Mouse (Mus musculus): ENCODE results near the gene Btc. TPM values are rescaled to one million over a fixed set of nuclear protein-coding genes. Genes with fewer than 3 reads are reported as not detected.

The Btc gene
- polyA plus RNA-seq (2016; fragmentation: Nextera tagmentation; extraction: Ambion mirVana): 0.13 and 0.19 TPM in 2 replicates

DNA sequence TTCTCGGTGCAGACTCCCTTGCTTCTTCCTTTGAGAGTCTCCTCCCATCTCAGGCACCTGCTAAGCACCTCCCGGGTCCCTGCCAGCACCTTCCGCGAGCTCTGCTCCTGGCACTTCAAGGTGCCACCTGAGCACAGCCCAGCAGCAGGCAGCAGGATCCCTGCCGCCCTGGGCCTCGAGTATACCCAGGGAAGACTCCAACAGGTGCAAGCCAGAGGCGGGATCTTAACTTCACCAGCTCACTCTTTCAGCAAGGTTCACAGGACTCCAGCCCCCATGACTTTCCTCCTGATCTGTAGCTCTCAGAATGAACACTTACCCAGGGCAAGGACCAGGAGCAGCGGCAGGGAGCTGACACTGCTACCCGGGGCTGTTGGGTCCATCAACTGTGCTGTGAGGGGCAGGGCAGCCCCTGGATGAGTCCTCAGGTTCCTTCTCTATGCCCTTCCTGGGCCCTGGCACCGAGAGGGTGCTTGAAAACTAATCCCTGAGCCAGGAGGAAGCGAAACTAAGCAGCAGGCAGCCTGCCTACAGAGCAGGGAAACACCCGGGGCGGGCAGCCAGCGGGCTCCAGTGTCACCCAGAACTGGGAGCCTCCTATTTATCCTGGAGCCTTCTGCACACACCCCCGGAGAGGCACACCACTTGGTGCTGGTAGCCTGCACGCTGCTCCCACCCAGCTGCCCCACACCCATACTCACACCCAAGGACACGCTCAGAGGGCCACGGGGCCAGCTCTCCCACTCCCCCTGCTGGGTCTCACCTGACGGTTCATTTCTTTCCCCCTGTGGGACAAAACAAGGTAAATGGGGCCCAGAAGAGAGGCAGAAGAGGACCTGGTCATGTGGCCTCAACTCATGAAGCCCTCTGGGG lies at the start of gene Btc:
Gene Btc (minus strand): TSS at position 656 of the 873 bp plus-strand sequence.
- Histone ChIP-seq H3K4me3 (peak within 1 kb of the TSS; percentile 22), H3K27ac (no peak within 1 kb of the TSS), H3K27me3 (replicated peaks) (no peaks in the 10 kb centered on the region), H3K9ac (0 out of 2 replicates have a peak within 1 kb of the TSS, but pooled peaks have one; percentile 13), H3K4me2 (replicated peaks) (peak within 1 kb of the TSS; percentile 55), H3K9me3 (no peaks in the 10 kb centered on the region), H3K36me3 (no peaks in the 10 kb centered on the region), H3K4me1 (peaks cover 5% of the 10 kb centered on the region; the same call in 1 of the 2 replicates)
- peak; percentile 41; the same call in 1 of the 2 replicates for ATAC-seq (ENCODE audit: low FRiP score, low read depth)
- 18% methylated on average over 19 of the region's 19 CpGs for WGBS

- H3K4me2 ChIP-seq (replicated peaks): no peak overlapping the region
- no peak overlapping the region for H3K9ac ChIP-seq
- 56% methylated on average over 3 of the region's 3 CpGs for WGBS
- no peaks in the 10 kb centered on the region for H3K4me1 ChIP-seq
- no peaks in the 10 kb centered on the region for H3K36me3 ChIP-seq
- H3K9me3 ChIP-seq: no peaks in the 10 kb centered on the region
- H3K27me3 ChIP-seq (replicated peaks): no peaks in the 10 kb centered on the region
- ATAC-seq (ENCODE audit: low FRiP score, low read depth): peak; percentile 48; the same call in 1 of the 2 replicates
- no peak overlapping the region for H3K27ac ChIP-seq
- H3K4me3 ChIP-seq: no peak overlapping the region
Observed at GRCm38 (mm10) chr5:91444981-91445517, 42.3 kb upstream of the Btc start.

DNA sequence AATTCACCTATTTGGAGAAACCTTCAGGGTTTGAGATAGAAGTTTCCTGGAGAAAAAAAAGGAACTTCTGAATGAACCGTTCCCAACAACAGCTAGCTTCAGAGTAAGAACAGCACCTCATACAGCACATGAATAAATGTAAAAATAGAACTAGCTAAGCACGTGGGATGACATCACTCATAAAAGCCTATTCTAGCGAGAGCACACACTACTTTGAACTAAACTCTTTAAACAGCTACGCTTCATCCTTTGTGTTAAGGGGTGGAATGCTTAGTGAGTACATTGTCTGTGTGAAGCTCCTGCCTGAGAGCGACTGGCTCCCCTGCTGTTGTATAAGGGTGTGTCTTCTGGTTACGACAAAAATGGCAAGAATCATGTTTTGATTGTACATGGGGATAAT lies 33.8 kb upstream of the Btc start:
- Histone ChIP-seq H3K4me3 (no peak overlapping the region), H3K27ac (no peak overlapping the region), H3K27me3 (replicated peaks) (no peaks in the 10 kb centered on the region), H3K4me1 (no peaks in the 10 kb centered on the region), H3K9me3 (no peaks in the 10 kb centered on the region), H3K4me2 (replicated peaks) (no peak overlapping the region), H3K9ac (no peak overlapping the region), H3K36me3 (no peaks in the 10 kb centered on the region)
- WGBS: 73% methylated on average over 6 of the region's 6 CpGs
- no peak for ATAC-seq (ENCODE audit: low FRiP score, low read depth)

DNA sequence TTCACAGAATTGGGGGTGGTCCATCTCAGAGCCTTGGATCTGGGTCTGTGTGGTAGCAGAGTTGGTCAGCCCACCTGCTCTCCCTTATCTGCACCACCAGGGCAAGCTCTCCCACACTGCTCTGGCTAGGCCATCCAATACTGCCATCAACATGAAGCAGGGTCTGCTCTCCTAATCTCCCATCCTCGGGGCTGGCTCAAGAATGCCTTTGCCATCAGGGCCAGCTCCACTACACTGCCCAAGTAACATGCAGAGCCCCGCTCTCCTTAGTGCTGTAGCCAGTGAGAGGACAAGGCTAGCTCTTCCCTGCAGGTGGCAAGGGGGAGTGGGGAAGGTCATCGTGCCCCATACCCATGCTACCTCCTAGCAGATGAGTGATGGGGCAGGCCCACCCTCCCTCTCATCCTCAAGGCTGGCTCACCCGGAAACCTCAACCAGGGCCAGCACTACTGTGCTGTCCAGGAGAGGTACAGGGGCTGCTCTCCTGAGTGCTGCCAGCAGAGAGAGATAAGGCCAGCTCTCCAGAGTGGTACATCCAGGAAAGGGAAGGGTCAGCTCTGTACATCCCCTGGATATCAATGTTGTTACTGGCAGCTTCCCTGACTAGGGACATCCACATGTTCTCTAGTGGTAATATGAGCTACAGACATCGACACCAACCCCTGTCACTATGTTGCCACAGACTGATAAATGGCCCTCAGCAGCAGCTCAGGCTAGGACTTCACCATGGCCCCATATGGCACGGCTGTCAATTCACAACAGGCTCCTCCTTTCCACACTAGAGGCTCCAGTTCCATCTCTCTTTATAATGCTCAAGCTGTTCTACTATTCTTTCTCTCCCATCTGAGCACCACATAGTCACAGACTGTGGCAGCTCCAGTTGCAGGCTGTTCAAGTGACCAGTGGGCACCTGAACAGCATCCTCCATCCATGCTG lies 32.2 kb upstream of the Btc start:
- 0 out of 2 replicates have a peak, but pooled peaks have one; percentile 35 for ATAC-seq (ENCODE audit: low FRiP score, low read depth)
- Histone ChIP-seq H3K9ac (no peak overlapping the region), H3K27me3 (replicated peaks) (no peaks in the 10 kb centered on the region), H3K4me3 (no peak overlapping the region), H3K4me1 (no peaks in the 10 kb centered on the region), H3K27ac (no peak overlapping the region), H3K4me2 (replicated peaks) (no peak overlapping the region), H3K9me3 (no peaks in the 10 kb centered on the region), H3K36me3 (no peaks in the 10 kb centered on the region)
- WGBS: 70% methylated on average over 6 of the region's 6 CpGs

DNA sequence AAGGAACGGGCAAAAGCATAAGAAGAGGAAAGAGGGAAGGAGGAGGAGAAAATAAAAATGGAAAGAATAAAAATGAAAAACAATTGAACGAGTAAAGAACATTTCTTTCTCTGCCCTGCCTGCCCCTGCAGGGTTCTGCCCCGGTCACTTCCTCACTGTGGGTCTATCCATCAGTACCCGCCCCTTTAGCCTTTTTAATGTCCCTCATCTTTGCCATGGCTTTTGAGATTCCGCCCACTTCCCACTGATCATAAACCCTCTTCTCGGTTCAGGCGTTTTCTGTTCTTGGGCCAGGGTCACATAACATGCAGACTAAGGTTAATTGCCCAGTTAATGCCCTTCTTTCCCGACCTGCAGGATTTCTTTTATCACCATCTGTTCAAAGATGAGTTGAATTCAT lies 25.8 kb upstream of the Btc start:
- ATAC-seq (ENCODE audit: low FRiP score, low read depth): no peak
- H3K27ac ChIP-seq: no peak overlapping the region
- no peak overlapping the region for H3K4me2 ChIP-seq (replicated peaks)
- no peak overlapping the region for H3K9ac ChIP-seq
- no peaks in the 10 kb centered on the region for H3K27me3 ChIP-seq (replicated peaks)
- H3K4me1 ChIP-seq: no peaks in the 10 kb centered on the region
- H3K36me3 ChIP-seq: no peaks in the 10 kb centered on the region
- no peaks in the 10 kb centered on the region for H3K9me3 ChIP-seq
- WGBS: 28% methylated on average over 8 of the region's 8 CpGs
- H3K4me3 ChIP-seq: no peak overlapping the region

GRCm38 (mm10) chr5:91413814-91414213 lies 11.0 kb upstream of the Btc start:
- H3K4me3 ChIP-seq: no peak overlapping the region
- no peaks in the 10 kb centered on the region for H3K36me3 ChIP-seq
- no peak for ATAC-seq (ENCODE audit: low FRiP score, low read depth)
- H3K27me3 ChIP-seq (replicated peaks): no peaks in the 10 kb centered on the region
- H3K4me1 ChIP-seq: no peaks in the 10 kb centered on the region
- no peak overlapping the region for H3K27ac ChIP-seq
- H3K9me3 ChIP-seq: no peaks in the 10 kb centered on the region
- H3K9ac ChIP-seq: no peak overlapping the region
- WGBS: 89% methylated on average over 8 of the region's 8 CpGs
- H3K4me2 ChIP-seq (replicated peaks): no peak overlapping the region

- peaks cover 5% of the 10 kb centered on the region; the same call in 1 of the 2 replicates for H3K4me1 ChIP-seq
- H3K9ac ChIP-seq: no peak overlapping the region
- no peaks in the 10 kb centered on the region for H3K27me3 ChIP-seq (replicated peaks)
- no peak overlapping the region for H3K4me2 ChIP-seq (replicated peaks)
- no peak overlapping the region for H3K4me3 ChIP-seq
- H3K27ac ChIP-seq: no peak overlapping the region
- WGBS: 85% methylated on average over 5 of the region's 5 CpGs
- no peaks in the 10 kb centered on the region for H3K9me3 ChIP-seq
- no peak for ATAC-seq (ENCODE audit: low FRiP score, low read depth)
- no peaks in the 10 kb centered on the region for H3K36me3 ChIP-seq
Observed at GRCm38 (mm10) chr5:91404263-91404662, 1.5 kb upstream of the Btc start.

DNA sequence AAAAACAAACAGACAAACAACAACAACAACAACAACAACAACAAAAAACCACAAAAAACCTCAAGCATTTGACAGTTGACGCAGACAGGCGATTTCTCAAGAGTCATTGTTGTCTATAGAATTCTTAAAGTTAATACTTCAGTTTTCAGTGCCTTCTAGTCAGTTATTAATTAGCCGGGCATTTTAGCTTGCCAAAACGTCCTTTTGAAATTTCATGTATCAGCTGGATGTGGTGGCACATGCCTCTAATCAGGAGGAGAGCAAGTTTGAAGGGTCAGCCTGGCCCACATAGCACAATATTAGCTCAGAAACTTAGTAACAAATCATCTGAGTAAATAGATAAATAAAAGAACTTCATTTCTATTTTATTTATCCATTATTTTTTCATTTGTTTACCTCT lies 487 bp upstream of the Btc start:
- no peaks in the 10 kb centered on the region for H3K36me3 ChIP-seq
- H3K4me3 ChIP-seq: no peak overlapping the region
- H3K4me1 ChIP-seq: peaks cover 5% of the 10 kb centered on the region; the same call in 1 of the 2 replicates
- no peak overlapping the region for H3K27ac ChIP-seq
- no peak overlapping the region for H3K4me2 ChIP-seq (replicated peaks)
- WGBS: 91% methylated on average over 4 of the region's 4 CpGs
- no peak overlapping the region for H3K9ac ChIP-seq
- no peaks in the 10 kb centered on the region for H3K9me3 ChIP-seq
- no peak for ATAC-seq (ENCODE audit: low FRiP score, low read depth)
- H3K27me3 ChIP-seq (replicated peaks): no peaks in the 10 kb centered on the region

- Histone ChIP-seq H3K4me3 (no peak overlapping the region), H3K4me1 (peaks cover 5% of the 10 kb centered on the region; the same call in 1 of the 2 replicates), H3K4me2 (replicated peaks) (no peak overlapping the region), H3K9me3 (no peaks in the 10 kb centered on the region), H3K9ac (no peak overlapping the region), H3K27ac (no peak overlapping the region), H3K36me3 (no peaks in the 10 kb centered on the region), H3K27me3 (replicated peaks) (no peaks in the 10 kb centered on the region)
- WGBS: 46% methylated on average over 2 of the region's 2 CpGs
- ATAC-seq (ENCODE audit: low FRiP score, low read depth): no peak
Observed at GRCm38 (mm10) chr5:91400493-91401096, 2.2 kb downstream of the Btc start.

DNA sequence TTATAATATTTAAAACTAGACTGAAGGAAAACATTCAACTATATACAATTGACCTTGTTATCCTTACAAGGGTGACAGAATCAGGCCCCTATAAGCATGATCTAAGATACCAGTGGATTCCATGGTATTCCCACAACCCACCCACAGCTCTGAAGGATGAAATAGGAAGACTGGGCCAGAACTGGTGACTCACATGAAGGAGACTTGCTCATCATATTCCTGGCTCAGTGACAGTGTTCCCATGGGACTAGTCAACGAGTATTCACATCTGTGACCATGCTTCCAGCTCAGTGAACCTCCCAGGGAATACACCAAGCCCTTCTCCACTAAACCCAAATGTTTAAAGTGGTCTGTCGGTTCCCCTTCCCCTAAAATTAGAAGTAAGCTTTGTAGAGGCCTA lies 27.3 kb downstream of the Btc start:
- 79% methylated on average over 2 of the region's 2 CpGs for WGBS
- Histone ChIP-seq H3K27ac (no peak overlapping the region), H3K9me3 (no peaks in the 10 kb centered on the region), H3K9ac (no peak overlapping the region), H3K36me3 (no peaks in the 10 kb centered on the region), H3K27me3 (replicated peaks) (no peaks in the 10 kb centered on the region), H3K4me1 (no peaks in the 10 kb centered on the region), H3K4me3 (no peak overlapping the region), H3K4me2 (replicated peaks) (no peak overlapping the region)
- no peak for ATAC-seq (ENCODE audit: low FRiP score, low read depth)

DNA sequence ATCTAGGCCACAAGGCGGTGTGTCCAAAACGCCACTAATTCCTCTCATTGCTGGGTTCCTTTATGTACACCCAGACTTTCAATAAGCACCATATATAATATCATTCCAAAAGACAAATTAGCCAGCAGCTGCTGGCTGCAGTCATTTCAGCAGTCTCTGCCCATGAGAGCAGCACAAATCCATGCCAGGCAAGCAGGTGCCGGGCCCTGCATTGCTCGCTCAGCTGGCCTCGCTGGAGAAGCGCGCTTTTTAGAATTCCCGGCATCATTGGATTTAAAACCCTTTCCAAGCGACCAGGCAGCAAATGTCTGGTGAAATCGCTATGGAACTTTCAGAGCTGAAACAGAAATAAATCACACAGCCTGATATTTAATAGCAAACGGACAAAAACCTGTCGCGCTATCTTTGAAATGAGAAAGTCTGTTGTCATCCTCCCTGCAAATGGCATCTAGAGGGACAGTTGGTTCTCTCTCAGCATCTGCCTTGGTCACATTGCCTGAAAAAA lies 34.7 kb downstream of the Btc start:
- WGBS: 87% methylated on average over 13 of the region's 13 CpGs
- no peak overlapping the region for H3K4me3 ChIP-seq
- no peak overlapping the region for H3K4me2 ChIP-seq (replicated peaks)

More for the DNA sequence above, 34.7 kb downstream of the Btc start:
- Histone ChIP-seq H3K9ac (no peak overlapping the region), H3K27ac (no peak overlapping the region), H3K9me3 (no peaks in the 10 kb centered on the region), H3K4me1 (no peaks in the 10 kb centered on the region), H3K36me3 (no peaks in the 10 kb centered on the region), H3K27me3 (replicated peaks) (no peaks in the 10 kb centered on the region)
- ATAC-seq (ENCODE audit: low FRiP score, low read depth): no peak

Measured in neural tube, embryonic 12.5 days (tissue).